Mouse (Mus musculus): ENCODE measurements around the gene Etfrf1.

GRCm38 (mm10) chr6:145202432-145203125 lies 8.4 kb upstream of the Etfrf1 start:
- no peak for TF ChIP-seq PAX5 (IDR thresholded peaks at IDR 0.05; ENCODE audit: low read length)
- TF ChIP-seq POLR2A (IDR thresholded peaks at IDR 0.05; ENCODE audit: low read depth, low read length) = no peak
- TF ChIP-seq SIN3A (IDR thresholded peaks at IDR 0.05; ENCODE audit: low read length) = no peak
- TF ChIP-seq CHD2 (IDR thresholded peaks at IDR 0.05; ENCODE audit: low read length) = no peak
- no peak for TF ChIP-seq ZC3H11A (IDR thresholded peaks at IDR 0.05; ENCODE audit: low read depth, low read length)
- no peak for TF ChIP-seq CTCF (conservative IDR thresholded peaks at IDR 0.05 in 1 of 2, IDR thresholded peaks at IDR 0.05 in 1 of 2; ENCODE audit: low read depth in 2 of 2, low read length in 2 of 2)
